Mouse (Mus musculus) left cerebral cortex, adult 11 months (tissue): ENCODE measurements around the gene Scamp5.

Experiments
- DNase-seq: peaks from one replicate; pipeline ENCODE4 v3.0.0; 2022; ENCODE audit warnings: low spot score

The Scamp5 gene

DNA sequence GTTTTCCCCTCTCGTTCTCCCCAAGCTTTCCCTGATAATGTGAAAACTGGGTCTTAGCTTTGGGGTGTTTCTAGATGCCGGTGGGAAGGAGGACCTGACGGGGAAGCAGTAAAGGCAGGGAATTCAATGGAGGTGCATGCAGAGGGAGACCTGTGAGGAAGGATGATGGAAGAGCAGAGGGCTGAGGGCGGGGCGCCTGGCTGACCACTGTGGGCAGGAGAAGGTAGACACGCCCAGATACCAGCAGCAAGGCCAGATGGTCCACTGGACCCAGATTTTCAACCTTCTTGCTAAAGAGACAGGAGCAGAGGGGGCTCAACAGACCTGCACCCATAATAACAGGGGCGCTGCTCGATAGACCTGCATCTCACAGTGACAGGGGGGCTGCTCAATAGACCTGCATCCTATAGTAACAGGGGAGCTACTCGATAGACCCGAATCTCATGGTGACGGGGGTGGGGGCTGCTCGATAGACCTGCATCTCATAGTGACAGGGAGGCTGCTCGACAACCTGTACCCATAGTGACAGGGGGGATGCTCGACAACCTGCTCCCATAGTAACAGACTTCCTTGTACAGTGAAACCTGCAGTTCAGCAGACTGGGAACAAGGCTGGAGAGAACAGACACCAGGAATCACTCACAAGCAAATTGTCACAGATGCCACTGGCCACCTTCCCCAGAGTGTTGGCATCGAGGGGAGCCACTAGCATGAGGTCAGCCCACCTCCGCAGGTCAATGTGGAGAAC lies 48.2 kb downstream of the Scamp5 start:
- no peak for DNase-seq

GRCm38 (mm10) chr9:57417341-57417740 lies 50.5 kb downstream of the Scamp5 start:
- no peak for DNase-seq

- DNase-seq = no peak
These were observed 60.5 kb downstream of the Scamp5 start for GRCm38 (mm10) chr9:57407120-57407905.

DNA sequence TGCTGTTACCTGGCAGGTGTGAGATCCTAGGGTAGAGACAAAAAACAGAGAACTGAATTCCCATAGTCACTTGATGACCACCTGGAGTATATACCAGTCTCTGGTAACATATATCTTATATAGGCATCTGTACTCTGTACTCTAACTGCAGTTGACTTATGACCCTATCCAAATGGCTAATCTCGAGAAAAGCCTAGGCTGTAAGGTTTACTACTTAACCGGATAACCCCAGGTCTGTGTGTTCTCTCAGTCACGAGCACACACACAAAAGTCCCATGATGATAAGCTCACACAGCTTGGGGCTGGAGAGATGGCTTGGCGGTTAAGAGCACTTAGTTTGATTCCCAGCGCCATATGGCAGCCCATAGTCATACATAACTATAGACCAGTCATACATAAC lies 61.5 kb downstream of the Scamp5 start:
- DNase-seq = no peak

GRCm38 (mm10) chr9:57404036-57404435 lies 63.8 kb downstream of the Scamp5 start:
- no peak for DNase-seq

GRCm38 (mm10) chr9:57402318-57403251 lies 65.3 kb downstream of the Scamp5 start:
- no peak for DNase-seq

GRCm38 (mm10) chr9:57398773-57399172 lies 69.1 kb downstream of the Scamp5 start:
- DNase-seq = no peak

GRCm38 (mm10) chr9:57392892-57393291 lies 75.0 kb downstream of the Scamp5 start:
- DNase-seq = no peak
